Mouse (Mus musculus) liver, postnatal 0 days (tissue): ENCODE measurements around the gene Il13.

Experiments used
- CTCF ChIP-seq: sonication (generic); IDR thresholded peaks from 2 replicates; pipeline ENCODE4 v1.5.1; 2016; ENCODE audit warnings: antibody characterized with exemption, low read depth
- EP300 ChIP-seq: IDR thresholded peaks from 2 replicates; pipeline ENCODE4 v1.6.1; 2016; ENCODE audit warnings: antibody characterized with exemption, low read depth, mild to moderate bottlenecking

- TF ChIP-seq CTCF: no peak
- TF ChIP-seq EP300: no peak
Measured at GRCm38 (mm10) chr11:53615575-53615974, 18.9 kb downstream of the Il13 start.
